Mouse (Mus musculus) megakaryocyte, embryonic 14.5 days (primary cell): ENCODE data around the gene Cep63.

ENCODE experiments used
- FLI1 ChIP-seq: IDR thresholded peaks from 2 replicates; pipeline ENCODE4 v1.6.1; 2012; ENCODE audit warnings: low read length, inconsistent platforms, mixed read lengths
- GATA1 ChIP-seq: IDR thresholded peaks from 3 replicates; pipeline ENCODE4 v1.6.1; 2012; ENCODE audit warnings: mixed read lengths, low read length, inconsistent platforms, borderline replicate concordance

- TF ChIP-seq GATA1 (no peak), FLI1 (no peak)
Observed at GRCm38 (mm10) chr9:102643071-102643485, 16.7 kb upstream of the Cep63 start.
